Mouse (Mus musculus): Measurements from ENCODE around the gene Larp1. TPM values are rescaled to one million over a fixed set of nuclear protein-coding genes. Genes with fewer than 3 reads are reported as not detected.

Larp1 gene
- total and polyA plus RNA-seq, 2 experiments from 2014 or later: 15.7 to 51.8 TPM

DNA sequence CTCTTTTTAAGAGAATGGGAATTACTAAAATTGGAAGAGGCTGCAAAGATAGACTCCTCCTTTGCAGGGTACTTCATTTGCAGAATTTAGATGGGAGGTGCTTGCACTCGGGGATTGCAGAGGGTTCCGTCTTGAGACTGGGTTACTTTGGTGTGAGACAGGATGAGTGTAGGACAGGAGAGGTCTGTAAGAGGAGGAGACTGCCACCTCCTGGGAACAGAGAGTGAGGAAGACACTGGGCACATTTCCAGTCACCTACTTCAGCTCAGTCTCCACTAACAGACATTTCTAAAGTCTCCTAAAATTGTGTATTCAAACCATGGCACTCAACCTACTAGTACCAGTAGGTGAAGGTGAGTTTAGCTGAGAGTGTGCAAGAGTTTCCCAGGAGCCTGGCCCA is 9.4 kb downstream of the Larp1 start:
- no peak; the same call in 1 of the 2 replicates for TF ChIP-seq CTCF (IDR thresholded peaks at IDR 0.05)
- ATAC-seq (ENCODE audit: low FRiP score) (no peak), DNase-seq (ENCODE audit: low spot score) (no peak)
- Histone ChIP-seq H3K9ac (replicated peaks; ENCODE audit: low read length, poor library complexity, severe bottlenecking) (no peak overlapping the region), H3K4me3 (ENCODE audit: low read depth, low read length) (no peak overlapping the region), H3K4me1 (ENCODE audit: insufficient read depth, low read length) (peaks cover 11% of the 10 kb centered on the region; the same call in 1 of the 2 replicates), H3K27me3 (ENCODE audit: insufficient read depth, low read length) (no peaks in the 10 kb centered on the region), H3K4me2 (ENCODE audit: low read depth, low read length, poor library complexity, severe bottlenecking) (no peak overlapping the region), H3K27ac (ENCODE audit: low read depth, low read length) (no peak overlapping the region), H3K36me3 (ENCODE audit: insufficient read depth, low read length) (no peaks in the 10 kb centered on the region), H3K9me3 (ENCODE audit: low read length) (no peaks in the 10 kb centered on the region)
- WGBS: 81% methylated on average over 2 of the region's 2 CpGs

DNA sequence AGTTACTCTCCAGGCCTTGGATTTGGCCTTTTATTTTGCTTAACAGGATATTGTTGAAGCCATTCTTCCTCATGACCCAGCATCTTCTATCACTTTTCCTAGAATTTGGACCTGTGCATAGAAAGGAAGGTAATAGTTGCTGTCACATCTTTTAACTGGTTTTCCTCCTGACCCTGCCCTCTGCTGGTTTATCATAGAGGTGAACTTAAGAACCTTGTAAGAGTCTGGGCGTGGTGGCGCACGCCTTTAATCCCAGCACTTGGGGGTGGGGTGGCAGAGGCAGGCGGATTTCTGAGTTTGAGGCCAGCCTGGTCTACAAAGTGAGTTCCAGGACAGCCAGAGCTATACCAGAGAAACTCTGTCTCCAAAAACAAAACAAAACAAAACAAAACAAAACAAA is 9.8 kb downstream of the Larp1 start:
- Histone ChIP-seq H3K9me3 (ENCODE audit: low read length) (no peaks in the 10 kb centered on the region), H3K27ac (ENCODE audit: low read depth, low read length) (no peak overlapping the region), H3K36me3 (ENCODE audit: insufficient read depth, low read length) (no peaks in the 10 kb centered on the region), H3K4me2 (ENCODE audit: low read depth, low read length, poor library complexity, severe bottlenecking) (no peak overlapping the region), H3K9ac (replicated peaks; ENCODE audit: low read length, poor library complexity, severe bottlenecking) (no peak overlapping the region), H3K4me3 (ENCODE audit: low read depth, low read length) (no peak overlapping the region), H3K4me1 (ENCODE audit: insufficient read depth, low read length) (peaks cover 11% of the 10 kb centered on the region; the same call in 1 of the 2 replicates), H3K27me3 (ENCODE audit: insufficient read depth, low read length) (no peaks in the 10 kb centered on the region)
- 93% methylated on average over 4 of the region's 4 CpGs for WGBS
- DNase-seq (ENCODE audit: low spot score): no peak
- no peak for ATAC-seq (ENCODE audit: low FRiP score)
- TF ChIP-seq CTCF (IDR thresholded peaks at IDR 0.05): no peak

DNA sequence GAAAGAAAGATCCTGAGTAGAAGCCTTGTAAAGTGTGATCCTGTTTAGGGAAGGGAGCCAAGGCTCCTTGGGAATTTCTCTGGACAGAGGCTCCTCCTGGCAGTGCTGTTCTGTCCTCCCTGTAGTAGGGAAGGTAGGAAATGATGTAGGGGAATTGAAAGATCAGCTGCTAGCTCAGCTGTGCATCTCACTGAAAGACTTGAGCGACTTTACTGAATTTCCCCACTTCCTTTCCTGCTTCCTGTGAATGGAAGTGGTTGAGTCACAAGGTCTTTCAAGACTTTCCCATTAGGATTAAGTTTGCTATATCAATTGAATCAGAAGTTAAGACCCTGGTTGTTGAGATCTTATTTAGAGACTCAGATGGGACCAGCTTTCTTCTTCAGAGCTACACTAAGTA is 12.2 kb downstream of the Larp1 start:
- Histone ChIP-seq H3K4me1 (ENCODE audit: insufficient read depth, low read length) (peaks cover 11% of the 10 kb centered on the region), H3K4me2 (ENCODE audit: low read depth, low read length, poor library complexity, severe bottlenecking) (no peak overlapping the region), H3K4me3 (ENCODE audit: low read depth, low read length) (no peak overlapping the region), H3K9ac (replicated peaks; ENCODE audit: low read length, poor library complexity, severe bottlenecking) (no peak overlapping the region), H3K9me3 (ENCODE audit: low read length) (no peaks in the 10 kb centered on the region), H3K36me3 (ENCODE audit: insufficient read depth, low read length) (no peaks in the 10 kb centered on the region), H3K27ac (ENCODE audit: low read depth, low read length) (no peak overlapping the region), H3K27me3 (ENCODE audit: insufficient read depth, low read length) (no peaks in the 10 kb centered on the region)
- 74% methylated on average over 1 of the region's 1 CpGs for WGBS
- no peak for ATAC-seq (ENCODE audit: low FRiP score)
- DNase-seq (ENCODE audit: low spot score): no peak
- no peak for TF ChIP-seq CTCF (IDR thresholded peaks at IDR 0.05)

GRCm38 (mm10) chr11:58021618-58022017 is 12.8 kb downstream of the Larp1 start:
- no peaks in the 10 kb centered on the region for H3K9me3 ChIP-seq (ENCODE audit: low read length)
- no peak overlapping the region for H3K4me3 ChIP-seq (ENCODE audit: low read depth, low read length)
- no peak overlapping the region for H3K4me2 ChIP-seq (ENCODE audit: low read depth, low read length, poor library complexity, severe bottlenecking)
- H3K36me3 ChIP-seq (ENCODE audit: insufficient read depth, low read length): no peaks in the 10 kb centered on the region
- H3K27me3 ChIP-seq (ENCODE audit: insufficient read depth, low read length): no peaks in the 10 kb centered on the region
- ATAC-seq (ENCODE audit: low FRiP score) (no peak), DNase-seq (ENCODE audit: low spot score) (no peak)
- peaks cover 11% of the 10 kb centered on the region for H3K4me1 ChIP-seq (ENCODE audit: insufficient read depth, low read length)
- 51% methylated on average over 2 of the region's 2 CpGs for WGBS
- H3K9ac ChIP-seq (replicated peaks; ENCODE audit: low read length, poor library complexity, severe bottlenecking): no peak overlapping the region
- no peak for TF ChIP-seq CTCF (IDR thresholded peaks at IDR 0.05)
- H3K27ac ChIP-seq (ENCODE audit: low read depth, low read length): no peak overlapping the region; the same call in 1 of the 2 replicates

DNA sequence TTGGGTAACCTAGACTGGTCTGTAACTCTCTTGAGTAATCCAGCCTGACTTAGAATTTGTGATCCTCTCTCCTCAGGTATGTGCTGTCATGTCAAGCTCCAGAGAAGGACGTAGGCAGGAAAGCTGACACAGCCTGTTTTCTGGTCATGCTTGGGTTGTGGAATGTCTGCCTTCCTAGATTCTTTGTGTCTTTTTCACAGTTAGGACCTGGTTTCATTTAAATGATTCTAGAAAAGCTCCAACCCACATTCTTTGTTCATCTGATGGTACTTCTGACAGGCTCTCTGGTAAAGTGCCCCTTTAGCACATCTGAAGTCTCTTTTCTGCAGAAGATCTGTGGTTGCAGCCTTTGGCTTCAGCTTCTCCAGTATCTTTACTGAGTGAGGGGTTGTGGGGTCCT is 15.4 kb downstream of the Larp1 start:
- WGBS: 81% methylated on average over 1 of the region's 1 CpGs
- ATAC-seq (ENCODE audit: low FRiP score) (no peak), DNase-seq (ENCODE audit: low spot score) (no peak)
- no peaks in the 10 kb centered on the region for H3K36me3 ChIP-seq (ENCODE audit: insufficient read depth, low read length)
- H3K4me1 ChIP-seq (ENCODE audit: insufficient read depth, low read length): peaks cover 11% of the 10 kb centered on the region; the same call in 1 of the 2 replicates
- H3K27ac ChIP-seq (ENCODE audit: low read depth, low read length): no peak overlapping the region
- no peak overlapping the region for H3K4me2 ChIP-seq (ENCODE audit: low read depth, low read length, poor library complexity, severe bottlenecking)
- no peaks in the 10 kb centered on the region for H3K27me3 ChIP-seq (ENCODE audit: insufficient read depth, low read length)
- no peak overlapping the region for H3K9ac ChIP-seq (replicated peaks; ENCODE audit: low read length, poor library complexity, severe bottlenecking)
- no peak overlapping the region for H3K4me3 ChIP-seq (ENCODE audit: low read depth, low read length)
- H3K9me3 ChIP-seq (ENCODE audit: low read length): no peaks in the 10 kb centered on the region
- no peak for TF ChIP-seq CTCF (IDR thresholded peaks at IDR 0.05)

DNA sequence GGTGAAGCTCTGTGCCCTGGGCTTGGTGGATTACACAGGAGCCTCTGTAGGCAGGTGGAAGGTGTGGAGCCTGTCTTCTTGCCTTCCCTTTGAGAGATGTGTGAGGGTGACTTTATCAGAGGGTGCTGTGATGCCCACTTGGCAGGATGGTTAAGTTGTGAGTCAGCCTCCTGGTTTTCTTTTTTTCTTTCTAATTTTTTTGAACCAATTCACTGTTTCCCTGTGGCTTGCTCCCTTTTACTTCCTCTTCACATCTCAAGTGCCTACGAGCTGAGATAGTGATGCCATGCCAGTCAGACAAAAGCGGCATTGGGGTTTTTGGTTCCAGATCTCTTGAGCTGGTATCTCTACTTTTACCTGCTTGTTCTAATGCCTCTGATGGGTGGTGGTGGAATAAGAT is 15.8 kb downstream of the Larp1 start:
- 90% methylated on average over 2 of the region's 2 CpGs for WGBS
- H3K4me1 ChIP-seq (ENCODE audit: insufficient read depth, low read length): peaks cover 11% of the 10 kb centered on the region; the same call in 1 of the 2 replicates

More for the DNA sequence above, 15.8 kb downstream of the Larp1 start:
- no peak overlapping the region for H3K27ac ChIP-seq (ENCODE audit: low read depth, low read length)
- H3K36me3 ChIP-seq (ENCODE audit: insufficient read depth, low read length): no peaks in the 10 kb centered on the region
- DNase-seq (ENCODE audit: low spot score) (no peak), ATAC-seq (ENCODE audit: low FRiP score) (no peak)
- no peak overlapping the region for H3K4me3 ChIP-seq (ENCODE audit: low read depth, low read length)
- no peak overlapping the region for H3K9ac ChIP-seq (replicated peaks; ENCODE audit: low read length, poor library complexity, severe bottlenecking)
- H3K9me3 ChIP-seq (ENCODE audit: low read length): no peaks in the 10 kb centered on the region
- no peaks in the 10 kb centered on the region for H3K27me3 ChIP-seq (ENCODE audit: insufficient read depth, low read length)
- no peak for TF ChIP-seq CTCF (IDR thresholded peaks at IDR 0.05)
- no peak overlapping the region for H3K4me2 ChIP-seq (ENCODE audit: low read depth, low read length, poor library complexity, severe bottlenecking)
